Mouse (Mus musculus): Measurements from ENCODE around the gene Wnt9a. TPM values are rescaled to one million over a fixed set of nuclear protein-coding genes. Genes with fewer than 3 reads are reported as not detected.

The Wnt9a gene
- polyA plus RNA-seq, 1 experiment from 2014 or later, result 1.2 TPM

Small RNAs within 50 kb of the gene (microRNA-seq; reads per million reads assigned to microRNA genes)
- gene Gm24756 (ENCODE audit: borderline number of aligned reads), result not detected

Other genes starting within 250 kb of the Wnt9a start
- 0.04 and 0.13 TPM in 2 replicates for gene Obscn, start 170.5 kb upstream of the Wnt9a start, polyA plus RNA-seq (2015; fragmentation: Nextera tagmentation; extraction: Ambion mirVana)
- gene Iba57, start 143.2 kb upstream of the Wnt9a start, polyA plus RNA-seq (2015; fragmentation: Nextera tagmentation; extraction: Ambion mirVana), result 5.3 and 5.7 TPM in 2 replicates
- 0.18 and 0.26 TPM in 2 replicates for gene Gjc2, start 123.7 kb upstream of the Wnt9a start, polyA plus RNA-seq (2015; fragmentation: Nextera tagmentation; extraction: Ambion mirVana)
- 92.3 and 93.0 TPM in 2 replicates for gene Guk1, start 114.7 kb upstream of the Wnt9a start, polyA plus RNA-seq (2015; fragmentation: Nextera tagmentation; extraction: Ambion mirVana)
- 106 and 110 TPM in 2 replicates for gene Mrpl55, start 104.4 kb upstream of the Wnt9a start, polyA plus RNA-seq (2015; fragmentation: Nextera tagmentation; extraction: Ambion mirVana)
- 36.6 and 45.7 TPM in 2 replicates for gene 2310033P09Rik, start 98.6 kb upstream of the Wnt9a start, polyA plus RNA-seq (2015; fragmentation: Nextera tagmentation; extraction: Ambion mirVana)
- gene Arf1, start 78.7 kb upstream of the Wnt9a start, polyA plus RNA-seq (2015; fragmentation: Nextera tagmentation; extraction: Ambion mirVana), result 488 and 519 TPM in 2 replicates
- gene Wnt3a, start 16.2 kb upstream of the Wnt9a start, polyA plus RNA-seq (2015; fragmentation: Nextera tagmentation; extraction: Ambion mirVana), result 0.13 and 0.20 TPM in 2 replicates
- gene Prss38, start 68.7 kb downstream of the Wnt9a start, polyA plus RNA-seq (2015; fragmentation: Nextera tagmentation; extraction: Ambion mirVana), result not detected in 2 replicates
- 10.4 and 11.8 TPM in 2 replicates for gene Jmjd4, start 143.1 kb downstream of the Wnt9a start, polyA plus RNA-seq (2015; fragmentation: Nextera tagmentation; extraction: Ambion mirVana)
- gene Snap47, start 144.3 kb downstream of the Wnt9a start, polyA plus RNA-seq (2015; fragmentation: Nextera tagmentation; extraction: Ambion mirVana), result 45.1 and 49.5 TPM in 2 replicates
- 3.3 and 3.8 TPM in 2 replicates for gene Zfp867, start 165.5 kb downstream of the Wnt9a start, polyA plus RNA-seq (2015; fragmentation: Nextera tagmentation; extraction: Ambion mirVana)
- gene Zkscan17, start 219.8 kb downstream of the Wnt9a start, polyA plus RNA-seq (2015; fragmentation: Nextera tagmentation; extraction: Ambion mirVana), result 14.9 and 15.0 TPM in 2 replicates
- 0.49 TPM in 2 replicates for gene Nlrp3, start 234.6 kb downstream of the Wnt9a start, polyA plus RNA-seq (2015; fragmentation: Nextera tagmentation; extraction: Ambion mirVana)